Mouse (Mus musculus): ENCODE measurements at regions not wholly inside any gene's neighbourhood (a gene's known extent, or its start where the extent isn't known, plus 50 kb on each side); places are given as distances from the start of the nearest gene placed in this dataset.

GRCm38 (mm10) chr13:33721851-33722250 is 60.6 kb downstream of the Serpinb6d start:
- no peak for TF ChIP-seq GATA1 (IDR thresholded peaks at IDR 0.05; ENCODE audit: low read length)

- peak; percentile 37 for TF ChIP-seq GATA1 (IDR thresholded peaks at IDR 0.05; ENCODE audit: low read length)
Measured at GRCm38 (mm10) chr13:33762293-33763125, 80.7 kb downstream of the Serpinb6e start.

- TF ChIP-seq GATA1 (IDR thresholded peaks at IDR 0.05; ENCODE audit: low read length), result no peak
Measured at GRCm38 (mm10) chr13:33763295-33763916, 79.8 kb downstream of the Serpinb6e start.

Data from G1E-ER4 (cell line).